Mouse (Mus musculus): Measurements from ENCODE around the gene Agap1. TPM values are rescaled to one million over a fixed set of nuclear protein-coding genes. Genes with fewer than 3 reads are reported as not detected.

Gene Agap1
- polyA plus RNA-seq, 1 experiment: 43.1 TPM

DNA sequence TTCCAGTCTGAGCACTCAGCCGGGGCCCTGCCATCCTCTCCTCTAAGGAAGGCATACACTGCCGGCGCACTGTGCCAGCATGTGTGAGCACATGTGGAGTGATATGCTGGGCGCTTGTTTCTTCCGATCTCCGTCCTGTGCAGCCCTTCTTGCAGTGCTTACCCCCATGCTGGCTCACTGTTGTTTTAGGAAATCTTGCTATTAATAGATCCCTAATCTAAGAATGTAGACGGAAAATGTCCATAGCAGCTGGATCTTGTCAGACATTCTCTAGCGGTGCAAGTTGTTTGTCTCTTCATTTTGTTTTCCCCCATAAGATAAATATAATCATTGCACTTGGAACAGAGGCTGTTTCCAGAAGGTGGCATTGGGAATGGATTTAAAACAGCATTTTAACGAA lies 79.1 kb downstream of the Agap1 start:
- H3K4me1 ChIP-seq (ENCODE audit: control insufficient read depth, insufficient read depth, low read length): peaks cover 3% of the 10 kb centered on the region
- TF ChIP-seq CTCF (IDR thresholded peaks at IDR 0.05; ENCODE audit: extremely low read depth, insufficient read depth, low read length) (no peak), POLR2A (IDR thresholded peaks at IDR 0.05; ENCODE audit: extremely low read depth, insufficient read depth, low read length) (no peak)

DNA sequence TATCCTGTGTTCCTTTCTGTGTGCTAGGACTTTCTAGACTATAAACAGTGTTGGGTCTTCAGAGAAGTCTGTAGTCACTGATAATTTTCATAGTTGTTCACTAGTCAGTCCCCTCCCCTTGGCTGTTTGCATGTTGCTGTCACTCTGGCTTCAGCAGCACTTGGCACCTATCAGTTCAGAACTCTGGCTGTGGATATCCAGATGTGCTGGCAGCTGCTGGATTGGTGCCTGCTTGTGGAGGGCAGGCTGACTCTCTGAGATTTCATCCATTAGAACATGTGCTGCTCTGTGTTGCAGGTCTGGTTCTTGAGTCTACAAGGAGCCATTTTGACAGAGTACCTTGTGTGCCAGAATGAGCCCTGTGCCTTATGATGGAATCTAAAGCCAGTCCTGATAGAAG lies 80.6 kb downstream of the Agap1 start:
- Histone ChIP-seq H3K4me3 (ENCODE audit: insufficient read depth, low read length) (no peak overlapping the region), H3K4me1 (ENCODE audit: control insufficient read depth, insufficient read depth, low read length) (peaks cover 5% of the 10 kb centered on the region), H3K27ac (ENCODE audit: insufficient read depth, low read length) (no peak overlapping the region)
- TF ChIP-seq POLR2A (IDR thresholded peaks at IDR 0.05; ENCODE audit: extremely low read depth, insufficient read depth, low read length) (no peak), CTCF (IDR thresholded peaks at IDR 0.05; ENCODE audit: extremely low read depth, insufficient read depth, low read length) (no peak)

More for the DNA sequence above, 79.1 kb downstream of the Agap1 start:
- H3K27ac ChIP-seq (ENCODE audit: insufficient read depth, low read length): no peak overlapping the region
- H3K4me3 ChIP-seq (ENCODE audit: insufficient read depth, low read length): no peak overlapping the region

DNA sequence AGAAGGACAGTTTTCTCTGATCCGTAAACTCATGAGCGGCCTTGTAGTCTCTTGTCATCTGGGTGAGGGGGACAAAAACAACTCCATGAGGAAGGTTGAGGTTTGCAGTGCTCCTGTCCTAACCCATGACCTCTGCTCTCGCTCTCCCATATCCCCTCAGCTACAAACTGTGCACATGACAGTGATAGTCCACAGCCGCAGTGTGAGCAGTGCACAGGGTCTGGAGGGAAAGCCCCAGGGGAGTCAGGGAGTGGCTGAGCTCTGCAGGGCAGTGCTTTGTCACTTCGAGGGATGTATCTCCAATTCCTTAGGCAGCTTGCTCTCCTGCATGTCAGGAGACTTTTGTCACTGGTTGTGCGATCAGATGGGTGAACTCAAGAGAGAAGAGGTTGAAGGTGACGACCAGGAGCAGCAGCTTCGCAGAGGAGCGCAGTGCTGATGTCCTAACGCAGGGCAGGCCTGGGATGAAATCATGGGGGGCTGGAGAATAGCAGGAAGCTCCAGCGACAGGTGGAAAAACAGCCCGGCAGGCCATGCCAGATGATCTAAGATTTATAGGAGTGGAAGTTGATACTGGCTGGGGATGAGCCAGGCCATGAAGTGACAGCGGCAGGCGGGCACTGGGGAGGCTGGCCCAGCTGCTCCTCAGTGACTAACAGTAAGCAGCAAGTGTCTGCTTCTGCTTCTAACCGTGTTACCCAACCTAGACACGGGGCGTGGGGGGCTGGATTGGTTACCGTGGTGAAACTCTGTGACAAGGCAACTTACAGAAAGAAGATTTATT lies 83.7 kb downstream of the Agap1 start:
- no peak for TF ChIP-seq CTCF (IDR thresholded peaks at IDR 0.05; ENCODE audit: extremely low read depth, insufficient read depth, low read length)
- no peak for TF ChIP-seq POLR2A (IDR thresholded peaks at IDR 0.05; ENCODE audit: extremely low read depth, insufficient read depth, low read length)
- Histone ChIP-seq H3K4me3 (ENCODE audit: insufficient read depth, low read length) (no peak overlapping the region), H3K4me1 (ENCODE audit: control insufficient read depth, insufficient read depth, low read length) (peaks cover 4% of the 10 kb centered on the region), H3K27ac (ENCODE audit: insufficient read depth, low read length) (no peak overlapping the region)

DNA sequence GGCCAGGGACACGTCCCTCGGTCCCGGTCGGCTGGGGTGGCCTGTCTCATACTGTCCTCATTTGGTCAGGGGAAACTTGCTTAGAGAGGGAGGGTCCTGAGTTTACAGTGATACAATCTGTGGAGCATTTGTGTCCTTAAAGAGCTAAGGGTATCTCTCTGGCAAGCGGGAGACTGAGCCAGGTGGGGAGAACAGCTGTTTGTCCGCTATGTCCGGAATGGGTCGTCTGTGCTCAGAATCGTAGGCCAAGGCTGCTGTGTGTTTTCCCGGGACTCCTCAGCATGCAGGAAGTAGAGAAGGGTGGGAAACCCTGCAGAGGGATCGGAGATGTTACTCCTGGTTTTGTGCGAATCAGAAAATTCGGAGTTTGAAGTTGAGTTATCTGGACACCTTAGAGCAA lies 84.5 kb downstream of the Agap1 start:
- no peak for TF ChIP-seq CTCF (IDR thresholded peaks at IDR 0.05; ENCODE audit: extremely low read depth, insufficient read depth, low read length)
- no peak for TF ChIP-seq POLR2A (IDR thresholded peaks at IDR 0.05; ENCODE audit: extremely low read depth, insufficient read depth, low read length)
- no peak overlapping the region for H3K4me3 ChIP-seq (ENCODE audit: insufficient read depth, low read length)
- H3K4me1 ChIP-seq (ENCODE audit: control insufficient read depth, insufficient read depth, low read length): peaks cover 3% of the 10 kb centered on the region
- no peak overlapping the region for H3K27ac ChIP-seq (ENCODE audit: insufficient read depth, low read length)

DNA sequence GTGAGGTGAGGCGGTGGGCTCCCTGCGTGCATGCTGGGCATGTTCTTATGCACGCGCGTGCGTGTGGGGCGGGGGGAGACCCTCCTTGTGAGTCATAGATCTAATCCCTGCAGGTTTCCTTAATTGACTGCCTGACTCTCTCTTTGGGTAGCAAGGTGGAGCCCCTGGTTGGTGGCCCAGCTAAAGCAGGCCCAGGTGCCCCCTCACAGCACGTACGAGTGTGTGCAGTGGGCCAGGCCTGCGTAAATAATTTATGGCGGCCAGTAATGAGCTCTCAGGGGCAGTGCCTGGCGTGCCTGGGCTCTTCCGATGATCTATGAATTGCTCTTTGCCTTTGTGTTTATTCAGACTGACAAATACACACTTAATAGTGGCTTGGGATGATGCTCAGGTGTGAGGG lies 86.5 kb downstream of the Agap1 start:
- H3K27ac ChIP-seq (ENCODE audit: insufficient read depth, low read length): no peak overlapping the region
- TF ChIP-seq POLR2A (IDR thresholded peaks at IDR 0.05; ENCODE audit: extremely low read depth, insufficient read depth, low read length) (no peak), CTCF (IDR thresholded peaks at IDR 0.05; ENCODE audit: extremely low read depth, insufficient read depth, low read length) (no peak)
- peaks cover 3% of the 10 kb centered on the region for H3K4me1 ChIP-seq (ENCODE audit: control insufficient read depth, insufficient read depth, low read length)
- H3K4me3 ChIP-seq (ENCODE audit: insufficient read depth, low read length): no peak overlapping the region

DNA sequence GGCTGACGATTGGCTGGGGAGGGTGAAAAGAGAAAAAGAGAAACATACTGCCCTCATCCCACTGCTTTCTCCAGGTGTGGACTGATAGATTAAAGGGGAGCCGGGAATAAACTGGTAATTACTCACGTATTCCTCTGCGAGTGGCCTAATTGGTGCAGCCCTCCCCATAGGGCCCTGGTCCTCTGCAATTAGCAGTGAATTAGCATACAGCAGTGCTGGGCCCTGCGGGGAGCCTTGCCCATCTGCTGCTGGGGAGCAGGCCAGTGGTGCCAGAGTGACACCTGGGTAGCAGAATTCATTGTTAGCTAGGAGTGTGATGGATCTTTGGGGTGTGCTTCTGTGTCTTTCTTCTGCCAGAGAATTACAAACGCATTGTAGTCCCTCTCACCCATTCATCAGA lies 87.9 kb downstream of the Agap1 start:
- H3K4me3 ChIP-seq (ENCODE audit: insufficient read depth, low read length): no peak overlapping the region
- TF ChIP-seq CTCF (IDR thresholded peaks at IDR 0.05; ENCODE audit: extremely low read depth, insufficient read depth, low read length): no peak
- TF ChIP-seq POLR2A (IDR thresholded peaks at IDR 0.05; ENCODE audit: extremely low read depth, insufficient read depth, low read length): no peak
- H3K27ac ChIP-seq (ENCODE audit: insufficient read depth, low read length): no peak overlapping the region
- peaks cover 3% of the 10 kb centered on the region; the same call in 1 of the 2 replicates for H3K4me1 ChIP-seq (ENCODE audit: control insufficient read depth, insufficient read depth, low read length)

DNA sequence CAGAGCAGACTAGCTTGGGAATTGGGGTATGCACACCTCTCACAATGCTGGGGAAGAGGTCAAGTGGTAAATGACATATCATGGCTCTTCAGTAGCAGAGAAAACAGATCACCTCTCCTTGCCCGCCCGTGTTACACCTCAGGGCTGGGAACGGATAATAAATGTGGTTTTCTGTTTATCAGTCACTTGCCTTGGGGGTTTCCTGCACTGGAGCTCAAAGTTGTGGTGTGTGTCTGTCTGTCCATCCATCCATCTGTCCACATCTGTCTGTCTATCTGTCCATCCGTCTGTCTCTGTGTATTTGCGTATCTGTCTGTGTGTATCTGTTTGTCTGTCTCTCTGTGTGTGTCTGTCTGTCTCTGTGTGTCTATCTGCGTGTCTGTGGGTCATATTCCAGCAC lies 88.7 kb downstream of the Agap1 start:
- TF ChIP-seq POLR2A (IDR thresholded peaks at IDR 0.05; ENCODE audit: extremely low read depth, insufficient read depth, low read length) (no peak), CTCF (IDR thresholded peaks at IDR 0.05; ENCODE audit: extremely low read depth, insufficient read depth, low read length) (no peak)
- no peak overlapping the region for H3K4me3 ChIP-seq (ENCODE audit: insufficient read depth, low read length)
- H3K27ac ChIP-seq (ENCODE audit: insufficient read depth, low read length): no peak overlapping the region
- H3K4me1 ChIP-seq (ENCODE audit: control insufficient read depth, insufficient read depth, low read length): peaks cover 3% of the 10 kb centered on the region

DNA sequence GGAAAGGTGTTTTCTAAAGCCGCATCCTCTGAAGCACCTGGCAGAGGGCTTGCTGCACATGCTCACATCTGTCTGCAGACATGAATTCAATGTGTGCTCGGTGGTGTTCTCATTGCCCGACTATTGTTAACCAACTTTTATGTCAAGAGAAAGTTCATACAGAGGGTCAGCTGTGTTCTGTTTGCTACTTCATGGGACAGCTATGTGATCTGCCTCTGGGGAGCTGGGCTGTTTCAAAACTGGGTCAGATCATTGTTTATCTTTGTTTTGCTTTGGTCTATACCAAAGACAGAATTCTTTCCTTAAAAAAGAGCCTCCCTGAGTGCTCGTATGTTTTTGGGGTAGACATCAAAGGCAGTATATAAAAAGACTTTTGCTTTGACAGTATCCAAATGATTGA lies 89.5 kb downstream of the Agap1 start:
- Histone ChIP-seq H3K4me1 (ENCODE audit: control insufficient read depth, insufficient read depth, low read length) (peaks cover 3% of the 10 kb centered on the region), H3K4me3 (ENCODE audit: insufficient read depth, low read length) (no peak overlapping the region), H3K27ac (ENCODE audit: insufficient read depth, low read length) (no peak overlapping the region)
- TF ChIP-seq POLR2A (IDR thresholded peaks at IDR 0.05; ENCODE audit: extremely low read depth, insufficient read depth, low read length): no peak
- no peak for TF ChIP-seq CTCF (IDR thresholded peaks at IDR 0.05; ENCODE audit: extremely low read depth, insufficient read depth, low read length)

DNA sequence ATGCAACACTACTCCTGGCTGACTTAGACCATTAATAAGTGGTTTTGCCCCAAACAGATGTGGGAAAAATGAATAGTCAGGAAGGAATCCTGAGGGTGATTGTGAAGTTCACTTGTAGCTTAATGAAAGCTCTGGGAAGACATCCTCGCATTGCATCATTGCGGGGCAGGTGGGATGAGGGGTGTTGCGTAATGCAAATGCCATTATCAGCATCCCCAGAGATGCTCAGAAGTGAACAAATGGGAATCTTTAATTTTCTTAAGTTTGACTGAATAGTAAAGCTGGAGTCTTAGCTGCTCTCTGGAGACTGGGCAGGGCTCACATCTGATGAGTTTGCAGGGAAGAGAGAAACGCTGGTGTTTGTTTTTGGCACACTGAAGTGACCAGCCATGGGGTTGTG lies 90.5 kb downstream of the Agap1 start:
- TF ChIP-seq CTCF (IDR thresholded peaks at IDR 0.05; ENCODE audit: extremely low read depth, insufficient read depth, low read length): no peak
- TF ChIP-seq POLR2A (IDR thresholded peaks at IDR 0.05; ENCODE audit: extremely low read depth, insufficient read depth, low read length): no peak
- Histone ChIP-seq H3K4me1 (ENCODE audit: control insufficient read depth, insufficient read depth, low read length) (no peaks in the 10 kb centered on the region; the same call in 1 of the 2 replicates), H3K4me3 (ENCODE audit: insufficient read depth, low read length) (no peak overlapping the region), H3K27ac (ENCODE audit: insufficient read depth, low read length) (no peak overlapping the region)

All from cortical plate, adult 2 months (tissue).